Mouse (Mus musculus): ENCODE measurements around the gene Kif22.
A peak's percentile ranks its signal among the peaks of the same experiment; 100 is the strongest.

Kif22 gene

DNA sequence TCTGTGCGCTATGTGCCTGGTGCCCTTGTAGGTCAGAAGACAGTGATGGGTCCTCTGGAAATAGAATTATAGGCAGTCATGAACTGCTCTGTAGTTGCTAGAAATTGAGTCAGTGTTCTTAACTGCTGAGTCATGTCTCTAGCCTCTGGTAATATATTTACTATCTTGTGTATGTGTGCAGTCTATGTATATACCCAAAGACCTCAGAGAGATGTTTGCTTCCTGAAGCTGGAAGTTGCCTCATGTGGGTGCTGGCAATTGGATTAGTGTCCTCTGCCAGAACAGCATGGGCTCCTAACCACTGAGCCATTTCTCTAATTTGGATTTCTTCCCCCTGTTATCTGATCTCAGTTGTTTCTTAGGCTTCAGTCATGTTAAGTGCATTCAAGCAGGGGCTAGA, 12.1 kb downstream of the Kif22 start:
- DNase-seq: no peak

DNA sequence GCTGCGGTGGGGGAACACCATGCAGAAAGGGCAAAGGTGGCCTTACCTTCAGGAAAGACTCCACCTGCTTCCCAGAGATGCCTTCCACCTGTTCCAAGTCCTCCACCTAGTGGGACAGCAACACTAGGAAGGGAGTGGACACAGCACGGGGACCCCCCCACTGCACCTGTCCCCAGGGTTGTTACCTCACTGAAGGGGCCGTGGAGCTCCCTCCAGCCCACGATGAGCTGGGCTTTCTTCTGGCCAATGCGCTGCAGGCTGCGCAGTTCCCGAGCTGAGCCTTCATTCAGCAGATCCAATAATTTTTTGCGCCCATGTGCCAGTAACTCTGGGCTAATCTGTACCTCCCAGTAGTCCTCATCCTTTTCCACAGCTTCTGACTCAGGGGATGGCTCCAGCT, 14.4 kb downstream of the Kif22 start:
- DNase-seq: peak in 1 of 2 experiments; percentile 30

DNA sequence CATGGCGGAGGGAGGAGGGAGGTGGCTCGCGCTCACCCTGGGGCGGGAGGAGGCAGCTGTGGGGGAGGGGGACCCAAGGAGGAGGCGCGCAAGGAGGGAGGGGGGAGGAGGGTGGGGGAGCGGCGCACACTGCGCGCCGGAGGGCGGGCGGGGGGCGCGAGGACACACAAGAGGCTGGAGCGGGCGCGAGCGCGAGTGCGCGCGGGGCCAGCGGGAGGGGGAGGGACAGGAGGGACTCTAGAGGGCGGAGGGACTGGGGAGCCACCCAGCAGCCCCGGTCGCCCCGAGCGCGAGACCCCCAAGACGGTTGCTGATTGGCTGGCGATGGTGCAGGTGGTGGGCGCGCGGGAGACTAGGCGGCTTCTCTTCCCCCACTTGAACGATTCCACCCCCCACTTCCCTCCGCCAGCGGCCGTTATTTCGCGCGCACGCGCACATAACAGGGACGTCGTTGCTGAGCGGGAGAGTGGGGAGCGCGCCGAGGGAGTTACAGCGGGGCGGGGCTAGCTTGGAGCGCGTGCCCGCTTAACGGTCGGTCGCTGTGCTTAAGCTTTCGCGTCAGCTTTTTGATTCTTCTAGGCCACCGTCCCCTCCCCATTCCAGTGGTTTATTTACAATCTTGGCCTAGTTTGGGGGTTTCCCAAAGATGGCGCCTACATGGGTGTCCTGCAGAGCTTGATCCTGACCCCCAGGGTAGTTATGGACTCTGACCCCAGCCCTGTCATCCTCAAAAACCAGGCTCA, 15.1 kb downstream of the Kif22 start, which contains the start of gene Maz:
Gene Maz, minus strand, starts transcription at position 54 of the 743 bp plus-strand sequence.
- DNase-seq: peak; percentile 98 to 99

DNA sequence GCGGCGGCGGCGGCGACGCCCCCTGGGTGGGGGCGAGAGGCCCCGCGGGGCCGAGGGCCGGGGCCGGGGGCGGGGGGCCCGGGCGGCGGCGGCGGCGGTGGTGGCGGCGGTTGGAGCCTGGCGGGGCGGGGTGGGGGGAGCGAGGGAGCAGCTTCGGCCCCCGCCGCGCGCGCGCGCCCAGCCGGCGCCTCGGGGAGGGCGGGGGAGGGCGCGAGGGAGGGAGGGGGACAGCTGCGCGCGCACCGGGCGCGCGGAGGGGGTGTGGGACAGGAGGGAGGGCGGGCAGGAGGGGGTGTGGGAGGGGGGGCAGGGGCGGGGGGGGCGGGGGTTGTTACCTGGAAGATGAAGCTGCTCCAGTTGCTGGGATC, 15.7 kb downstream of the Kif22 start:
- peak; percentile 76 for DNase-seq

DNA sequence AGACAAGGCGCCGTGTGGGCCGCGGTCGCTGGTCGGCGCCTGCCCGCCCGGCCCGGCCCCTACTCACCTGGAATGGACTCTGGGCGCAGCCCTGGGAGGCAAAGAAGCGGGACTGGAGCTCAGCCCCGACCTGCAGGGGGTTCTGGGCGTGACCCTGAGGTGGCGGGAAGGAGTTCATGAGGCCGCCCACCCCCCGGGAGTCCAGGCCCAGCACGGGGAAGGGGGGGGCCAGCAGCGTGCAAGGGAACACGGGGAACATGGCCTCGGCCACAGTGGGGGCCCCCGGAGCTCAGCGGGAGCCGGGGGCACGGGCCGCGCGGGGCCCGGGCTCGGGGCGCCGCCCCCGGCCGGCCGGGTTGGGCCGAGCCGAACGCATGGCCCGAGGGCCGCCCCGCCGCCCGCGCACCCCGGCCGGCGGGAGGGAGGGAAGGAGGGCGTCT, 16.1 kb downstream of the Kif22 start:
- DNase-seq: peak; percentile 63 to 69

DNA sequence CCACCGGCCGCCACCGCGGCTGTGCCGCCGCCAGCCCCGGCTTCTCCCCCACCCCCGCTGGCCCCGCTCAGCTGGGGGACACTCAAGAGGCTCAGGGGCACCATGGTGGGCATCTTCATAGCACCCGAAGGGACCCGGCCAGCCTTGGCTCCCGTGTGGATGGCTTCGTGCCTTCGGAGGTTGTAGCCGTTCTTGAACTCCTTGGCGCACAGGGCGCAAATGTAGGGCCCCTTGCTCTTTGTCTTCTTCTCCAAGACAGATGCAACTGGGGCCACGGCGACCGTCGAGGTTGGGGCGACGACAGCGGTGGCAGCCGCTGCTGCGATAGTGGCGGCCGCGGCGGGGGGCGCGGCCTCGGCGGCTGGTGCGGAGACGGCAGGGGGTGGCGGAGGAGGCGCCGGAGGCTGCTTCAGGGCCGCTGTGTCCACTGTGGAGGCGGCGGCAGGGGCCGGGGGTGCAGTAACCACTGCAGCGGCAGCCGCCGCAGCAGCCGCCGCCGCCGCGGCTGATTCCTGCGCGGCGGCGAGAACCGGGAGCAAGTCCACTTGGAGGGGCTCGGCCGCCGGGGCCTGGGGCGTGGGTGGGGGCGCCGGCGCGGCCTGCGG, 16.6 kb downstream of the Kif22 start:
- DNase-seq: peak; percentile 43 to 58

DNA sequence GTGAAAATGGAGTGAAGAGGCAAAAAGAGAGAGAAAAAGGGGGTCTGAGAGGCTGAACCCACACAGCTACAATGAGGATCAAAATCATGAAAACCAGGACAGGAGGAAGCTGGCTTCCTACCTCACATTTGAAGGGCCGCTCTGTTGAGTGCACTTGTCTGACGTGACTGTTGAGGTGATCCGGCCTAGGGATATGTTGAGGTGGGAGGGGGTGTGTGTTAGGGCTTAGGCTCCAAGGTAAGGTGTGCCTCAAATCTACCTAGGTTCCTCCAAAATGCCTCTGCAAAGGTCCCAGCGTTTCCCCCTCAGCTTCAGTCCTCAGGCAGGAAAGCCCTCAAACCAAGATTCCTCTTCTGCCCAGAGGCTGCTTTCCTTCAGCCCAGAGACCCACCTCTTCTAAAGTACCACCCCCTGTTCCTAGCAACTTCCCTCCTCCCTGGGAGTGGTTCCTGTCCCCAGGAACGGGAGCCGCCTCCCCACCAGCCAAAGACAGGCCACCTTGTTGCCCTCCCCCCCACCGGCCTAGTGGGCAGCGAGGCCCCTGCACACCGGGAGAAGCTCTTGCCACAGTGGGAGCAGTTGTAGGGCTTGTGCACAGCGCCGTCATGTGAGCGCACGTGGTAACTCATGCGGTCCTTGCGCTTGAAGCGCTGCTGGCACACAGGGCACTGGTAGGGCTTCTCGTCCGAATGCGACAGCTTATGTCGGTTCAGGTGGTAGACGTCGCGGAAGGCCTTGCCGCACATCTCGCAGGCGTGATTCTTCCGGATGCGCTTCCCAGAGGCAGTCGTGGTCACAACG, 17.3 kb downstream of the Kif22 start:
- DNase-seq: peak; percentile 71 to 73

DNA sequence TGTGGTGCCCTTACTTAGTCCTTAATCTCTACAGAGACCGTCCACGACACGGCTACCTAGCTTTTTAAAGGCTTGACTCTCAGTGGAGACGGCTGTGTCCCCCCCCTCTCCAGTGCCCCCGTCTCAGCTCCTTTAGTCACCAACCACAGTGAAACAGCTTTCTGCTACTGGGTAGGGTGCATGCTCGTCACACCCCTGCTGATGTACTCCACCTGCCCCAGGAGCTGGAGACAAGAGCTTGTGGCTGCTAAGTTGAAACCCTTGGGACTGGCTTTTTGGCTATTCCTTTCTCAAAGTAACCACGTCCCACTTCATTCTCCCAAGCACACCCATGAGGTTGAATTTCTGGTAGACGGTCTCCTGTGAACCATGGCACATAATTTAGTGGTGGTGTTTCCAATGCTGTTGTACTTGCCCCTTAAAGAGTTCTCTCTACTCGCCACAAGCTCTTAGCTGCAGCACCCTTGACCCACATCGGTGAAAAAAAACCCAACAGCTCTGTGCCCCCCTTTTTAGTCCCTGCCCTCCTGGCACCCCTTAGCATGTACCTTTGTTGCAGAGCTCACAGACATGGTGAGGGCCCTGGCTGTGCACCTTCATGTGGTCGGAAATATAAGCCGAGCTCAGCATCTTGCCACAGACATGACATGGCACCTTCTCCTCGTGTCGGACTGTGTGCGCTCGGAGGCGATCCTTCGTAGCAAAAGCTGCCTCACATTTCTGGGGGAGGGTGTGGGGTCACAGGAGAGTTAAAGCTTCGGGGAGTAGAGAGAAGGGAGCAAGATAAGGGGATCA, 18.2 kb downstream of the Kif22 start:
- DNase-seq: no peak

DNA sequence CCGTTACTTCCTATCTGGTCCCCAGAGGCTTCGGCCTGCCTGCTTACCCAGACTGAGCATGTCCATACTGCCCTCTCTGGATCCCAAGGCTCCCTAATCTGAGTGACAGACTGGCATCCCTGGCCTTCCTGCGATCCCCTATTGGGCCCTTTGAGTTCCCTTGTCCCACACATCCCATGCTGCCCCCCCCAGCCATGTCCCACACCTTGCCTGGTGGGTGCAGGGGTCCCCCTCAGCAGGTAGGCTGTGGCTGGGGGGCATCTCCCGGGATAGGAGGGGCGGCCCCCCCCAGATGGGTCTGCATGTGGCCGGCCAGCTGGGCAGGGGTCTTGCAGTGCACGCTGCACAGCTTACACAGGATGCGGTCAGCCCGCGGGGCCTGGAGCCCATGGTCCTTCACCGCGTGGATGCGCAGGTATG, 19.0 kb downstream of the Kif22 start:
- no peak for DNase-seq

DNA sequence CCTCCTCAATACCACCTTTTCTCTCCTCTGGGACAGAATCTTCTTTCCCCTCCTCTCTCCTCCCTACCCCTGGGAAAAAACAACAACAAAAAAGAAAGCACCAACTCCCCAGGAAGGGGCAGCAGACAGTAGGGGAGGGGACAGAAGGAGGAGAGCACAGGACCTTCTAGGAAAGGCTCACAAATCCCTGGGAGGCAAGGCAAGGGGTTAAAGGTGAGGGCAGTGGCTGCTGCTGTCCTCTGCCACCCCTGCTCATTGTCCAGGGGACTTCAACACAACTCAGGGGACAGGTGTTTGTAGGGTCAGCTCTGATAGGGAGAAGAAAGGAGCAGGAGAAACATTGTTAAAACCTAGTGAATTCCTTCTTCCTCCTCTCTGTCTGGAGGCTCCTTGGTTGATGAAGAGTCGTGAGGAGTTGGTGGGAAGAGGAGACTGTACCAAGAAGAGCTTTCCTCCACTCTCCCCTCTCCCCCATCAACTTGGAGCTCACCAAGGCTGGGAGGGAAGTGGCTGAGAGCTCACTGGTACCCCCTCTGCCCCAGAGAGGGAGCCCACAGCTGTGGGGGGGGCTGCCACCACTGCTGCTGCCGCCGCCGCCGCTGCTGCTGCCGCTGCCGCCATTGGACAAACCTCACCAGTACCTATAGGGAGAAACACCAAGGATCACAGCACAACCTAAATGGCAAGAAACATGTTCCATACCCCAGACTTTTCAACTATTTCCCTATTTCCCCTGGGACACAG, 19.6 kb downstream of the Kif22 start:
- DNase-seq: no peak

DNA sequence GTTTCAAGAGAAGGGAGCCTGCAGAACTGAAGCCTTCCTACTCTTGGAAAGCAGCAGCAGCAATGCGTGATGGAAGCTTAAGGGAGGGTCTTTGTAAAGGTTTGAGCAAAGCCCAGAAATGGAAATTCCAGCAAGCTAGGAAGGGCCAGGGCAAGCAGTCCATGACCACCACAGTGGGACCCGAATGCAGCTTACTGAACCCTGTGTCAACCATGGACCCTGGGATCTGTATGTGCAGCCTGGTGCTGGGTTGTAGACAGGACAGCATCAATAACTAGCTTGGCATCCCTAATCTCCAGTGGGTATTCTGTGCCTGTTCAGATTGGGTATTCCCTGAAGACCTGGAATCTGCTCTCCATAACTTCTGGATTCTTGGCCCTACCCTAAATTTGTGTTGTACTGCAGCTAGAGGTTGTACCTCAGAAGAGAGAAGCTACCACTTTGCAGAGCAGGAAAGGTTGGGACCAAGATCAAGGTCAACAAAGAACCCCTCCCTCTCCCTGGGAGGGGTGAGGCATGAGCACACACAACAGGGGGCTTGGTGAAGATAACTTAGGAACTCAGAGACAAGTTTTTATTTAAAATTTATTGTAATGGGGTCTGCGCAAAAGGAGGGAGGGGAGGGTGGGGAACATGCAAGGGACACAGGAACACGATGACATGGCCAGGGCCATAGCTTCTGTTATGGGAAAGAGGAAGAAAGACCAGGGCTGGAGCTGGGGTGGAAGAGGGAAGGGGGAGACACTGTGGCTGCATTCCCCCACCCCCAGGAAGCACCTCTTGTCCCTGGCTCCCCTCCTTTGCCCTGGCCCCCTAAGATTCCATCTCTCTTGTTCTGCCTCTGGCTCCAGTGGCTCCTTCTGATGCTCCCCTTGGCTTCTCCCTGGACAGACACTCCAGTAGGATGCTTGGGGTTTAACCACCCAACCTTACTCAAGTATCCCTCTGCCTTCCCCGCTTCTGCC, 20.4 kb downstream of the Kif22 start:
- DNase-seq: no peak

DNA sequence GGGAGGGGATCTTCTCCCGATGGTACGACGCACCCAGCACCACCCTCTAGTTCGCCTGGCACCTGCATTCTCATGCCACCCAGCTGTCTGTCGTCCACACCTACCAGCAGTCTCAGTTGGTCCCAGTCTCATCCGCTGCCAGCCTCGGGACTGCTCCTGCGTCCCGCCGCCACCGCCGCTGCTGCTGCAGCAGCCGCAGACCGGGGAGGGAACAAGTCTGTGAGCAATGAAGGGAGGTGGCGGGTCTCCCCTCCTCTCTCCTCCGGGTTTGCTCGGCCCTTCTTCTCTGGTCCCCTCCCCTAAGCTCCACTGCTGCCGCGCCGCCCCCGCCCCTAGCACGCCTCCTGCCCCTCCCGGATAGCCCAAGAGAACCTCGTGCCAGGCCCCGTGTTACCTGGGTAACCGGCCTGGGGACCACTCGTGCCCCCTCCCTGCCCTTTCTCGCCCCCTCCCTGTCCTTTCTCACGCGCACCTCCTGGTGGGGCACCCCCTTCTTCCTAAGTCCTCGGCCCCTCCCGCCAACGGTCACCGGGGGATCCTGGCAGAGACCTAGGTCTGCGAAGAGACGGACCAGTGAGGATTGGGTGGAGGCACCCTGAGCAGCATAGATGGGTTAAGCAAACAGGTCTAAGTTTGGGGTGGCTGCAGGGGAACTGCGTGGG, 21.2 kb downstream of the Kif22 start, which contains the start of the genes Gm42742 and Prrt2:
Gene Gm42742, minus strand, starts transcription at position 197 of the 662 bp plus-strand sequence.
Gene Prrt2, minus strand, starts transcription at position 311 of the 662 bp plus-strand sequence.
- no peak for DNase-seq

DNA sequence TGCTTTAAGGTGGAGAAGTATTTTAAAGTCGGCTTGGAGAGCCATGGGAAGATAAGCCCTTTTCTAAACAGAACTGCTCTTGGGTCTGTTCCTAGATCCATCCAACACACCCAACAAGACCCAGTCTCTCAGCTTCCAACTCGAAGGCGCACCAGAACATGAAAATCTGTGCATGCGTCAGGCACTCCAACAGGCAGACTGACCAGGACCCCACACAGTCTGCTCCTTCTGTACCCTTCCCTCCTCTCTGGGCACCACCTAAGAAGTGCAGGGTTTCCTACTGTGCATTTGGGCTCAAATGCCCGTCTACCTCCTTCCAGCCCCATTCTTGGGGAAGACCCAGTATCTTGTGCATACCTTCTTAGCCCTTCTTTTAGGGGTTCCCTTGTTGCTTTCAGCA, 21.8 kb downstream of the Kif22 start:
- no peak for DNase-seq

DNA sequence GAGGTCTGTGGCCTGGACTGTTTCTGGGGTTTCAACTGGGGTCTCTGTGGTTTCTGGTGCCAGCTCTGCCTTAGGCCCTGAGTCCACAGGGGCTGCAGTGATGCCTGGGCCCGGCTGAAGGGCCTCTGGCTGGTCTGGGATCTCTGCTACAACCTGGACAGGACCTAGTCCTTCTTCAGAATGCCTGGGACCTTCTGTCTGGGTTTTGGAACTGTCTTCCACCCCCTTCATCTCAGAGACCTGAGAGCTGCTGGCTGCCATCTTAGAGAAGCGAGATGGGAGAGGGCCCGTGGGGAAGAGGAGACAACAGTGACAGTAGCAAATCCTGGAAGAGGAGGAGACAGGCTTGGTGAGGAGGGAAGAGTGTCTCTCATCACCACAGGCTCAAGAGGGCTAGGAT, 22.2 kb downstream of the Kif22 start:
- no peak for DNase-seq

DNA sequence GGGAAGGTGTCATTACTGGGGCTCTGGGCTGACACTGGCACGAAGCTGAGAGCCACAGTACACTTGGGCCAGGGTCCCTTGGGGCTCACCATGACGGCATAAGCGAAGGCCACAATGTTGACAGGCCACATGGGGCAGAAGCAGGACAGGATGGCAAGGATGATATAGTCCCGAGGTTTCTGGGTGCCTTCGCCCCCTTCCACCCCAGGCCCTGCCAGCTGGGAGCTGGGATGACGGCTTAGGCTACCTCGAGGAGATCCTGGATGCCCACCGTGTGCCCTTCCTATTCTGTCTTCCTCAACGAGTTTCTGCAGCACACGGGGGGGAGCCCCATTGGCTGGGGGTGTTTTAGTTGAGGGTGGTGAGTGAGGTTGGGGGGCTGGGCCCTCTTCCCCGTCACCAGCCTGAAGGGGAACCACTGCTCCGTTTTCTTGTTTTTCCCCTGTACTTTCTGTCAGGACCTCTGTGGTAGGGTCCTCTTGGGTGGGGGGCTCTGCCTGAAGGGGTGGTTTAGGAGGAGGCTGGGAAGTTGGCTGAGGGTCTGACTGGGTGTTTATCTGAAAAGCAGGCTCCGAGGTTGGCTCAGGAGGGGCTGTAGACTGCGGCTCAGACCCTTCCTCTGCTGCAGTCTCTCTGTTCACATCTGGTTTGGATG, 22.8 kb downstream of the Kif22 start:
- no peak for DNase-seq

DNA sequence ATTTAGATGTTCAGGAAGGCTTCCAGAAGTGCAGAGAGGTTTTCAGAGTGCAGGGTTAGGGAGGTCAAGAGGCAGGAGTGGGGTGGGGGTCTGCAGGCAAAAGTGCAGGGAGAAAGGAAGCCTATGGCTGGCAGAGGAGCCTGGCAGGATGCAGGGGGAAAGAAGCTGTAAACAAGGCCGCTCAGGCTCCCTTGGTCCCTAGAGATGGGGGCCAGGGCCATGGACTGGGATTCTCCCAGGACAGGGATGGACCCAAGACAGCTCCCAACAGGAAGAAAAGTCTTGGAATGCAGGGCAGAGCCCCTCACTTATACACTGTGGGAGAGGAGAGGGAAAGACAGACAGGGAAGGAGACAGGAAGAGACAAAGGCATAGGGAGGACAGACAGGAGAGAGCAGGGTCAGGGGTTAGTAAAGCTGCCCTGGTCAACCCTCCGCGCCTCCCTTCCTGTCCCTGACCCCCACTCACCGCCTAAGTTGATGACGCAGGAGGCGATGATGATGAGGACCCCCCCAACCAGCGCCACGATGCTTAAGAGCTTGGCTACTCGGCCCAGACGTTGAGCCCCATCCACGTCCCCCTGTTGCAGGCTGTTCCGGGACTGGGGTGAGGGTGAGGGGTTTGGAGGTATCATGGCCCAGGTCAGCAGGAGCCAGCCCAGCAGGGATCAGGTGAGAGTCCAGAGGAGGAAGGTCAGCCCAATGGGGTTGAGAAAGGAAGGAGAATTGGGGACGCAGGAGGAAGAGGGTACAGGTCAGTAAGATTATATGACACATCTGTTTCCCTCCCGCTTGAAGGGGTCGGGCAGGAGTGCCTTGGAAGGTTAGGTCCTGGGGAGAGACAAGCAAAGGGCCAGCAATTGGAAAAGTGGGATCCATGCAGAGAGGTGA, 23.6 kb downstream of the Kif22 start:
- DNase-seq: no peak

DNA sequence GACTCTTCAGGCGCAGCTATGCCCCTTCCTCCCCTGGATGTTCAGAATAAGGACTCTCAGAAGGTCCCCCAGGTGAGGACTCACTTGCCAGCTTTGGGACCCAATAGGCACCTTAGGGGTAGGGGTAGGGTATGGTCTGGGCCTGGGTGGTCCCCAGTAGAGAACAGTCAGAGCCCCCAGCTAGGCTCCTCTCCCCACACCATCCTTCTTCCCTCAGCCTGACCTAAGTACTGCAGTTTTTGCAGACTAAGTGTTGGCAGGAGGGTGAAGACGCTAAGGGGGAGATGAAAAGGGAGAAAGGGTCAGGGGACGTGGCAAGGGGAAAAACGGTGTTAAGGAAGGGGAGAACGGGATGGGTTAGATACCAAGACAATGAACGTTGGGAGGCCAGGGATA, 24.3 kb downstream of the Kif22 start:
- DNase-seq: no peak
